ENCODE assay signal across 9 mouse cellular contexts in the genomic region with DNA sequence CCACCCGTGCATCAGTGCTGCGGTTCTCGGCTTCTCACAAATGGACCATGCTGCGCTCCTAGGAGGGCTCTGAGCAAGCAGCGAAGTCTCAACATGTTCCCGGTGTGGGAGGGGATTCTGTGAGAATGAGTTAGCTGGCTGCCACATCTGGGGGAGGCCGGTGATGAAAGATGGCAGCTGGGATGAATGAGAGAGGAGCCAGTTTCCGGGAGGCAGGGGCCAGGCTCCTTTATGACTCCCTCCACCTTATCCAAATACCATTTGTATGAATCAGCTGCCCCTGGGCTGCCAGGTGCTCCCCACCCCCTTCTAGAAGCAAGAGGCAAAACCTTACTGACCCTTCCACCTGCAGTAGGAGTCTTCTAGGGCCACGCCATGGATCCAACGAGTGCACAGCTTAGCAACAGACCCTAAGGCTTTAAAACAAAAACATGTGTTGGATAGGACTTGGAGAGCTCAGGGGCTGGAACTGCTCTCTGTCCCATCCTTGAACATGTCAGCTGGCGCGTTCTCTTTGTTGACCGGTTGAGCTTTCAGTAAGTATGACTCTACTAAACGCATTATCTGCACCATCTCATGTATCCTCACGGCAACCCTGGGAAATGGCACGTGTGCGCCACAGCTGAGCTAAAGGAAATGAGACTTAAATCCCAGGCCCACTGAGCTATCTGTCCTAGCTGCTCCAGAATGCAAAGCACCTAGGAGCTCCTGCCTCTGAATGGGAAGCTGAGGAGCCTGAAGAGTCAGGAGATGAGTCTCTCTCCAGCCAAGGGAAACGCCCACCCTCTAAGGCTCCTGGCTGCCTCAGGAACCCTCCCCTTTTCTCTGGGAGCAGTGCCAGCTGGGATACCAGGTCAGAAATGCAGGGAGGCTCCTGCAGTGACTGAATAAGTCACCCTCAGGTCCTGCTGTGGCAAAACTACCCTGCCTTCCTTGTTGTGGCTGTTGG. TPM values are rescaled to one million over a fixed set of nuclear protein-coding genes. Genes with fewer than 3 reads are reported as not detected.
DNase-seq lines count a peak whose midpoint lies in the region; ATAC-seq and TF ChIP-seq lines count a peak whose summit lies in the region.
"Had no signal": no experiment of that assay in that cellular context is flagged by ENCODE, and none has a peak within 500 bp of the region (broad histone marks: within the 10 kb centered on the region; RNA-seq: fewer than 3 reads in every experiment).

No protein-coding gene starts in this region.

- ATAC-seq in intestine, embryonic 14.5 days (replicated peaks; ENCODE audit: low FRiP score, low TSS enrichment, low read depth), result 0 out of 2 replicates have a peak, but pooled peaks have one; percentile 40
- no peak for ATAC-seq in intestine, postnatal 0 days
- no peak for ATAC-seq in inflammation-experienced regulatory T-cells, adult 6 months

- no peaks in the 10 kb centered on the region for H3K36me3 ChIP-seq in intestine, embryonic 14.5 days (ENCODE audit: control insufficient read depth, insufficient read depth, low read length)
- no peaks in the 10 kb centered on the region for H3K36me3 ChIP-seq in intestine, postnatal 0 days (ENCODE audit: control insufficient read depth, insufficient read depth)

- WGBS in intestine, embryonic 14.5 days, result 81% methylated on average over 18 of the region's 18 CpGs
- 78% methylated on average over 18 of the region's 18 CpGs for WGBS in intestine, postnatal 0 days

- H3K4me2 ChIP-seq in intestine, embryonic 14.5 days (ENCODE audit: low read length), result no peak overlapping the region
- no peak overlapping the region for H3K4me2 ChIP-seq in intestine, postnatal 0 days (replicated peaks; ENCODE audit: low read depth)

- no peaks in the 10 kb centered on the region for H3K9me3 ChIP-seq in intestine, embryonic 14.5 days (ENCODE audit: control insufficient read depth, low read length)
- no peaks in the 10 kb centered on the region for H3K9me3 ChIP-seq in intestine, postnatal 0 days (ENCODE audit: control insufficient read depth)

- H3K9ac ChIP-seq in intestine, embryonic 14.5 days (ENCODE audit: low read length), result no peak overlapping the region
- no peak overlapping the region for H3K9ac ChIP-seq in intestine, postnatal 0 days (ENCODE audit: low read depth, low read length)

- 0 out of 2 replicates have a peak, but pooled peaks cover 5% of the 10 kb centered on the region for H3K4me1 ChIP-seq in intestine, embryonic 14.5 days (replicated peaks; ENCODE audit: control insufficient read depth, insufficient read depth, low read length)
- no peaks in the 10 kb centered on the region for H3K4me1 ChIP-seq in intestine, postnatal 0 days (replicated peaks; ENCODE audit: control insufficient read depth, insufficient read depth, low read length)

- H3K27ac ChIP-seq in intestine, embryonic 14.5 days (ENCODE audit: low read depth), result no peak overlapping the region
- no peak overlapping the region for H3K27ac ChIP-seq in intestine, postnatal 0 days (ENCODE audit: low read depth, low read length)

- no peaks in the 10 kb centered on the region for H3K27me3 ChIP-seq in intestine, embryonic 14.5 days (replicated peaks; ENCODE audit: control insufficient read depth, insufficient read depth, low read length)
- H3K27me3 ChIP-seq in intestine, postnatal 0 days (replicated peaks; ENCODE audit: control insufficient read depth, insufficient read depth, low read length), result no peaks in the 10 kb centered on the region

- no peak overlapping the region for H3K4me3 ChIP-seq in intestine, embryonic 14.5 days (ENCODE audit: low read depth, low read length)
- no peak overlapping the region for H3K4me3 ChIP-seq in intestine, postnatal 0 days (ENCODE audit: low read depth, low read length)

- no peak for TF ChIP-seq CTCF in intestine, postnatal 0 days (IDR thresholded peaks at IDR 0.05; ENCODE audit: low read depth)

- no peak for DNase-seq in intestine, embryonic 14.5 days (ENCODE audit: low spot score)
- DNase-seq in gastrocnemius, adult 8-10 months (ENCODE audit: low spot score in 2 of 2), result peak; percentile 15 to 44
- DNase-seq in heart, postnatal 4 days, result peak; percentile 75
- DNase-seq in lung, postnatal 14 days, result peak; percentile 12
- no peak for DNase-seq in thymus, postnatal 36 days
- DNase-seq in right cerebral cortex, postnatal 10 days (ENCODE audit: low spot score in 2 of 2), result no peak
- DNase-seq: right cerebral cortex, postnatal 25 days had no signal

RNA-seq across cellular contexts. Expression of gene Vav3, which starts 30.9 kb away (rescaled TPM):
- 17.1 and 19.3 TPM in 2 replicates for polyA plus RNA-seq in intestine, embryonic 14.5 days (2014; fragmentation: Nextera tagmentation; extraction: Ambion mirVana)
- 8.1 and 10.4 TPM in 2 replicates for polyA plus RNA-seq in intestine, postnatal 0 days (2015; fragmentation: Nextera tagmentation; extraction: Ambion mirVana)
- 1 to 10 TPM in 2 of 4 experiments, under 1 TPM in 2; 0.70 to 2.0 (median 1.2) TPM for total RNA-seq in gastrocnemius, adult 8-10 months (2022)
- total RNA-seq in heart, postnatal 4 days (2021), result 10 to 100 TPM; 12.2 to 12.6 TPM
- polyA plus RNA-seq in inflammation-experienced regulatory T-cells, adult 6 months (2017; shearing (Covaris generic)), result 10 to 100 TPM in 1 of 3 experiments, 1 to 10 TPM in 2; 5.0 to 15.2 (median 9.9) TPM

Comparison
In these comparisons a context has a peak if more than half of its experiments do, and no peak if none do; other contexts are left out.
1. DNase-seq: peak in gastrocnemius, adult 8-10 months (2 of 2), heart, postnatal 4 days (single experiment) and lung, postnatal 14 days (single experiment); none in intestine, embryonic 14.5 days (single experiment), thymus, postnatal 36 days (0 of 2) and right cerebral cortex, postnatal 10 days (0 of 2).